Mouse (Mus musculus) limb, embryonic 12.5 days (tissue): ENCODE data around the gene Kcnf1. TPM values are rescaled to one million over a fixed set of nuclear protein-coding genes. Genes with fewer than 3 reads are reported as not detected.
A peak's percentile ranks its signal among the peaks of the same experiment; 100 is the strongest.

Experiments
- ATAC-seq: fragments of 200-750 bp; cut with Nextera tagmentation; 2 replicates; pipeline ENCODE4 v1.8.0; 2017; ENCODE audit warnings: low read depth, moderate TSS enrichment; ENCODE audit not compliant: insufficient number of reproducible peaks, insufficient read depth, low FRiP score, low TSS enrichment
- H3K27ac ChIP-seq: fragments of 300-500 bp; sonication (generic); 2 replicates; pipeline ENCODE4 v1.5.1; 2016; ENCODE audit warnings: mild to moderate bottlenecking, moderate library complexity
- H3K27me3 ChIP-seq: fragments of 300-500 bp; sonication (generic); 2 replicates; pipeline ENCODE4 v1.6.1; 2016; ENCODE audit warnings: mild to moderate bottlenecking, moderate library complexity
- H3K36me3 ChIP-seq: fragments of 300-500 bp; sonication (generic); 2 replicates; pipeline ENCODE4 v1.6.1; 2016; ENCODE audit warnings: mild to moderate bottlenecking, moderate library complexity
- H3K4me1 ChIP-seq: fragments of 300-500 bp; sonication (generic); replicated peaks from 2 replicates; pipeline ENCODE4 v1.6.1; 2016
- H3K4me2 ChIP-seq: fragments of 300-500 bp; sonication (generic); 2 replicates; pipeline ENCODE4 v1.6.1; 2016; ENCODE audit warnings: mild to moderate bottlenecking, moderate library complexity
- H3K4me3 ChIP-seq: fragments of 300-500 bp; sonication (generic); replicated peaks from 2 replicates; pipeline ENCODE4 v1.5.1; 2016; ENCODE audit warnings: mild to moderate bottlenecking
- H3K9ac ChIP-seq: fragments of 300-500 bp; sonication (generic); replicated peaks from 2 replicates; pipeline ENCODE4 v1.6.1; 2016; ENCODE audit warnings: mild to moderate bottlenecking, moderate library complexity
- H3K9me3 ChIP-seq: fragments of 300-500 bp; sonication (generic); 2 replicates; pipeline ENCODE4 v1.6.1; 2016; ENCODE audit warnings: mild to moderate bottlenecking, moderate library complexity
- WGBS: fragments of 180-500 bp; shearing (Covaris S2); methylation state at CpG from one replicate; pipeline ENCODE4 v1.1.7; 2016; 5-methylcytosine and 5-hydroxymethylcytosine counted together
- polyA plus RNA-seq: library from polyadenylated mRNA; unstranded; fragments of >200 nt; fragmentation: Nextera tagmentation; extraction: Ambion mirVana; gene quantifications from 2 replicates; pipeline ENCODE4 v1.2.1, GENCODE M21; 2016

Gene Kcnf1
- polyA plus RNA-seq, 1 experiment from 2014 or later: 0.50 TPM

DNA sequence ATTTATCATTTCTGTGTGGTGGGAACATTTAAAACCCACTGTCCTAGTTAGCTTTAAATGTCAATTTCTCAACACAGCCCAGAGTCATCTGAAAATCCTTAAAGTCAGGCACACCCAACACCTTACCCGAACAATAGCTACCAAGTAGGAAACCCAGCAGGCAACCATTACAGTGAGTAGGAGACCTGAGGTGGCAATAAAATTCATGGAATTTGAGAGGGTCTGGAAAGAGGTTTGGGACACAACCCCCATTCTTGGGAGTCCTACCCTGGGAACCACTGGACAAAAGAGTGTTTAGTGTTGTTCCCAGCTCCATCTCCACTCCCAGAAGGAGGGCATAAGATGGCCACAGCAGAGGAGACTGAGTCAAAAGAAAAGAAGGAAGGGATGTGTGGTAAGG lies 16.6 kb upstream of the Kcnf1 start:
- H3K27me3 ChIP-seq: 0 out of 2 replicates have a peak, but pooled peaks cover 4% of the 10 kb centered on the region
- no peak overlapping the region for H3K4me2 ChIP-seq
- H3K4me1 ChIP-seq: no peaks in the 10 kb centered on the region
- 68% methylated on average over 1 of the region's 1 CpGs for WGBS
- H3K9me3 ChIP-seq: no peaks in the 10 kb centered on the region
- no peak overlapping the region for H3K4me3 ChIP-seq
- no peak overlapping the region for H3K9ac ChIP-seq
- no peak overlapping the region for H3K27ac ChIP-seq
- H3K36me3 ChIP-seq: no peaks in the 10 kb centered on the region
- ATAC-seq: no peak

DNA sequence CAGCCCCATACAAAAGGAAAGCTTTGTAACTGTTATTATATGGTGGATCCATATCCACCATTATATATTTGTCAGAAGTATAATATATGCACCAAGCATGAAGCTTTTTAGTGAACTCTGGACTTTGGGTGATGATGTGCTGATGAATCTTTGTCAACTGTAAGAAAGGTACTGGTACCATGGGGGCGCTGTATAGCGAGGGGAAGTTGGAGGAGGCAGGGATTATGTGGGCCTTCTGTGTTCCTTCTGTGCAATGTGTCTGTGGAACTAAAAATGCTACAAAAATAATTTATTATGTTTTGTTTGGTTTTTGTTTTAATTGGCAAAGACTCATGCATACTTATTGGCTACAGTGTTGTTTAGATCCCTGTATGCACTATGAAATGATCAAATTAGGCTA lies 16.2 kb upstream of the Kcnf1 start:
- H3K4me2 ChIP-seq: no peak overlapping the region
- no peak for ATAC-seq
- H3K27me3 ChIP-seq: 0 out of 2 replicates have a peak, but pooled peaks cover 4% of the 10 kb centered on the region
- H3K36me3 ChIP-seq: no peaks in the 10 kb centered on the region
- no peak overlapping the region for H3K4me3 ChIP-seq
- no peak overlapping the region for H3K9ac ChIP-seq
- H3K4me1 ChIP-seq: no peaks in the 10 kb centered on the region
- WGBS: 92% methylated on average over 2 of the region's 2 CpGs
- no peak overlapping the region for H3K27ac ChIP-seq
- no peaks in the 10 kb centered on the region for H3K9me3 ChIP-seq

DNA sequence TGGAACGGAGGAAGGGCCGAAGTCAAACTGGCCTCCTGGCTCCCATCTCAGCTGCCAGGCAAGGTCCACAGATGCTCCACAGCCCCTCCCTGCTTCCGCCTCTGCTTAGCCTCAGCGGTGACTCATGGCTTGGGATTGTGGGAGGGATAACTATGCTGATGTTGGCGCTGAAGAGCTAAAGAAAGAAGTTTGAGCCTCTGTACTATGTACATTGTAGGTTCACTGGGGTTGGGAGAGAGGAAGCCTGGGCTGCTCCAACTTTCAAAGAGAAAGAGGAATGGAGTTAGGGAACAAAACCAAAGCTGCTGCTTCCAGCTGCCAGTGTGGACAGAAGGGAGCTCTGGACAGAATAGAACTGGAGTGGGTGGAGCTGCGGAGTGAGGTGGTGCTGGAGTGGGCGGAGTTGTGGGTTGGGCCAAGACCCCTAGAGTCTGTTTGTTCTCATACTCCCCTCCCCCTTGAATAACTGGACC lies 7.7 kb upstream of the Kcnf1 start:
- no peak overlapping the region for H3K4me3 ChIP-seq
- H3K36me3 ChIP-seq: no peaks in the 10 kb centered on the region
- 20% methylated on average over 7 of the region's 7 CpGs for WGBS
- H3K27ac ChIP-seq: no peak overlapping the region
- ATAC-seq: peak; percentile 63
- H3K9me3 ChIP-seq: no peaks in the 10 kb centered on the region
- no peak overlapping the region for H3K9ac ChIP-seq
- H3K4me2 ChIP-seq: no peak overlapping the region
- H3K4me1 ChIP-seq: peaks cover 12% of the 10 kb centered on the region; the same call in 1 of the 2 replicates
- H3K27me3 ChIP-seq: peaks cover 4% of the 10 kb centered on the region

DNA sequence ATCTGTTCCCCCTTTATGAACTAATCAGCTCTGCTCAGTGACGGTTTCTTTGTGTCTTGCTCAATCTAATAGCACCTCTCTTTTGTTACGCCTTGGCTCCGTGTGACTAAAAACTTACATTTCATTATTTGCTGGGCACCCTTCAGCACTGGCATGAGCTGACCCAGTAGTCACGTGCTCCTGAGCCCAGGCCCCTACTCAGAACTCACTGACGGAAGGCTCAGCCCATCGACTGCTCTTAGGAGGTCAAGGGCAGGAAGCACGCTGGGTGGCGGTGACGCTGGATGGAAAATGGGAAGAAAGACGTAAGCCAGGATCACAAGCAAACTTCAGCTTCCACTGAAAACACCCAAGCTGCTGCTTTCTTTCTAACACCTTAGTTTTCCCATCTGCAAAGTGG lies 7.1 kb upstream of the Kcnf1 start:
- H3K27me3 ChIP-seq: peaks cover 6% of the 10 kb centered on the region
- H3K9ac ChIP-seq: no peak overlapping the region
- no peak for ATAC-seq
- H3K4me1 ChIP-seq: peaks cover 12% of the 10 kb centered on the region; the same call in 1 of the 2 replicates
- H3K4me2 ChIP-seq: no peak overlapping the region
- H3K27ac ChIP-seq: no peak overlapping the region
- WGBS: 55% methylated on average over 10 of the region's 10 CpGs
- H3K9me3 ChIP-seq: no peaks in the 10 kb centered on the region
- H3K4me3 ChIP-seq: no peak overlapping the region
- no peaks in the 10 kb centered on the region for H3K36me3 ChIP-seq

DNA sequence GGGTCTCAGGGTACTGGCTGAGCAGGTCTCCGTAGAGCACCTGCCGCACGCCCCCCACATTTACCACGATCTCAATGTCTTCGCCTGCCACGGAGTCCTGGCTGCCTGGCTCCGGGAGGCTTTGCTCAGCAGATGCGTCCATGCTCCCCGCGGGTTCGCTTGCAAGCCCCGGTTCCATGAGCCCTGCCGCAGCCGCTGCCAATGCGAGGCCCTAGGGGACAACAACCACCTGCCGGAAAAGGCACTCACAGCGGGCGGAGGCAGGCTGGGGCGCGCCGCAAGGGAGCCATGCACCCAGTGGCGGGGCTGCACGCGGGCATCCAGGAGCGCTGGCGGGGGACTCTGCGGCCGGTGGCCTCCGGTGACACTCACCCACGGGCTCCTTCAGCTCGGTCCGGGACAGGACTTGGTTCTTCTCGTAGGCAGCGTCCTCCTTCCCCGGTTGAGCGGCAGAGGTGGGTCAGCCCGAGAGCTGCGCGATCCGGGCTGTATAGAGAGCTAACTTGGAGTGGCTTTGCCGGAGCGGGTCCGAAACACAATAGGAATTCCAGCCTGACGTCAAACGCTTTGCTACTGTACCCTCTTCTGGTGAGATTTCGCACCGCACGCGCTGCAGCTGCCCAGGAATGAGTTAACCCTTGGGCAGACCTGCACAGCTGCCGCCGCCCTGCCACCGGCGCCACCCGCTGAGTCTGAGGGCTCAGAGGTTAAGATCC lies 489 bp downstream of the Kcnf1 start:
- Histone ChIP-seq H3K9ac (peak overlapping the region; percentile 64), H3K4me3 (peak overlapping the region; percentile 53), H3K27me3 (peaks cover 51% of the 10 kb centered on the region), H3K4me1 (peaks cover 11% of the 10 kb centered on the region), H3K9me3 (no peaks in the 10 kb centered on the region), H3K4me2 (peak overlapping the region; percentile 98), H3K36me3 (no peaks in the 10 kb centered on the region), H3K27ac (no peak overlapping the region)
- WGBS: under 1% methylated on average over 54 of the region's 54 CpGs
- peak; percentile 53 for ATAC-seq

DNA sequence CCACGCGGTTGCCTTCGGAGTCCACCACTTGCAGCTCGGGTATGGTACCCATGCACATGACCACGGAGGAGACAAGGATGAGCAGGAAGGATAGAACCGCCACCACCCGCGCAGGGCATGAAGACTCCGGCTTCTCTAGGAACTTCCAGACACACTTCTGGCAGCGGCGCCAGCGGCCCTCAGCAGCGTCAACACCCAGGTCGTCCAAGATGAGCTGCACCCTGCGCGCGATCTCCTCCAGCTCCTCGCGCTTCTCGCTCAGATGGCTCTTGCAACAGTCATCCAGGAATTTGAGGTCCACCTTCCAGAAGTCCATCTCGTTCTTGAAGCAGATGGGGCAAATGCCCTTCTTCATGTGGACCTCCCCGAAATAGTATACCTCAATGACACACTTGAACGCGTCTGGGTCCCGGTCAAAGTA lies 1.1 kb downstream of the Kcnf1 start:
- Histone ChIP-seq H3K9ac (peak overlapping the region; percentile 64; the same call in 1 of the 2 replicates), H3K4me3 (peak overlapping the region; percentile 53), H3K27me3 (peaks cover 51% of the 10 kb centered on the region), H3K27ac (no peak overlapping the region), H3K9me3 (no peaks in the 10 kb centered on the region), H3K4me2 (peak overlapping the region; percentile 98), H3K4me1 (peaks cover 11% of the 10 kb centered on the region), H3K36me3 (no peaks in the 10 kb centered on the region)
- 15% methylated on average over 25 of the region's 25 CpGs for WGBS
- ATAC-seq: no peak

DNA sequence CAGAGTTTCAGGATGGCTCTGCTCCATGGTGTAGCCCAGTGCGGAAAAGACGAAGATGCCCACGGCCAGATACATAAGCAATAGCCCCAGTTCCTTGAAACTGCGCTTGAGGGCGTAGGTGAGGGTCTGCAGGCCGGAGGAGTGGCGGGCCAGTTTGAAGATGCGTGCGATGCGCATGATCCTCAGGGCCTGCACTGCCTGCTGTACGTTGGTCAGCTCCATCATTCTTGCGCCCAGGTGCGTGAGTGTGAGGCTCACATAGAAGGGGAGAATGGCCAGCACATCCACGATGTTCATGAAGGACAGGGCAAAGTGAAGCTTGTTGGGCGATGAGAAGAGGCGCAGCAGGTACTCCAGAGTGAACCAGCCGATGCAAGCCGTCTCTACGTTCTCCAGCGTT lies 1.6 kb downstream of the Kcnf1 start:
- no peaks in the 10 kb centered on the region for H3K9me3 ChIP-seq
- peaks cover 51% of the 10 kb centered on the region for H3K27me3 ChIP-seq
- WGBS: 74% methylated on average over 20 of the region's 20 CpGs
- H3K4me1 ChIP-seq: peaks cover 11% of the 10 kb centered on the region
- peak overlapping the region; percentile 98 for H3K4me2 ChIP-seq
- H3K4me3 ChIP-seq: peak overlapping the region; percentile 53
- H3K36me3 ChIP-seq: no peaks in the 10 kb centered on the region
- no peak for ATAC-seq
- no peak overlapping the region for H3K27ac ChIP-seq
- H3K9ac ChIP-seq: no peak overlapping the region

DNA sequence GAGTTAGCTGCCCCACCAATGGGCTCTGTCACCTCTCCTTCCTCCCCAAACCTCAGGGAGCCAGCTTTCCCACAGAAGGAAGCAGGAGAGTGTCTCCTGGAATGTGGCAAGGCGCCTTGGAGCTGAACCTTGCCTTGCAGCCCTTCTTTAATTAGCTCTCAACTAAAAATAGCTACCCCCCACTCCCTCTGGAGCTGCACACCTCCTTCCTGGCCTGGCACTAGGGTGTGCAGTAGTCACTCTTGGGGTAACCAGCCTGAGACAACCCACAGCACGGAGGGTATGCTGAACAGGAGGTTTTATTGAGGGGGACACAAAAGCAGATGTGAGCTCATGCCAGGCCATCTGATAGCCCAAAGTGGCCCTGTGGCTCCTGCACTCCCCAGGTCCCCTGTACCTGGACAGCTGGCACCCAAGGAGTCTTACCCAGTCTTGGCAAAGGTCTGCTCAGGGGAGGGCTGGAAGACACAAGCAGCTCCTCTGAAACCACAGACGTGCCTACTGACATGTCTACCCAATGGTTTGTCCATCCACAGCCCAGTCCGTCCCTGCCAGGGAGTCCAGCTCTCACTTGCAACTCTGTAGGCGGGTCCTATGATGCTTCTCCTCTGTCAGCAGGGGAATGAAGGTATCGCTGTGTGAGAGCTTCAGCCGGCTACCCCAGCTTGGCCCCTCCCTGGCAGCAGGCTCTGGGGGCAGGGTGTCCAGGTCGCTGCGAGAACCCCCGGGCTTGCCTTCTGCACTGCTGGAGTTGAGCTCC lies 2.4 kb downstream of the Kcnf1 start:
- 71% methylated on average over 10 of the region's 10 CpGs for WGBS

DNA sequence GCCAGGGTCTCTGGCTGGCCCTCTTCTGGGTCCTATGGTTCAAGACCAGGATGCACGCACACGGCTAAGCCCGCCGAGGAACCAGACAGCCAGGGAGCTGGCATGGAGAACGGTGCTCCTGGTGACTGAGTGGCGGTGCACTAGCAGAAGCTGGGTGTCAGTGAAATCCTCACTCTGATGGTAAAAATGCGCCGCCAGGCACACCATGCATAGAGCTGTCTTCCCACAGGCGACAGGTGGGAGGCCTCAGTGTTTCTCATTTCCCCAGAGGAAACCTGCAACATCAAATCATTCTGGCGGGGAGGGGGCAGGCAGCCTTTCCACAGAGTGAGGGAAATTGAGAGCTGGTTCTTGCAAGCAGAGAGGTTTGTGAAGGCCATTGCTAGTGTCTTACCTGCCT lies 6.3 kb downstream of the Kcnf1 start:
- Histone ChIP-seq H3K4me1 (peaks cover 1% of the 10 kb centered on the region; the same call in 1 of the 2 replicates), H3K27me3 (peaks cover 28% of the 10 kb centered on the region), H3K9me3 (no peaks in the 10 kb centered on the region), H3K36me3 (no peaks in the 10 kb centered on the region), H3K9ac (no peak overlapping the region), H3K4me3 (no peak overlapping the region), H3K27ac (no peak overlapping the region), H3K4me2 (no peak overlapping the region)
- 82% methylated on average over 10 of the region's 10 CpGs for WGBS
- no peak for ATAC-seq

More for the DNA sequence above, 2.4 kb downstream of the Kcnf1 start:
- Histone ChIP-seq H3K27ac (no peak overlapping the region), H3K9ac (no peak overlapping the region), H3K4me1 (peaks cover 11% of the 10 kb centered on the region), H3K27me3 (peaks cover 51% of the 10 kb centered on the region), H3K36me3 (no peaks in the 10 kb centered on the region), H3K4me3 (no peak overlapping the region), H3K4me2 (no peak overlapping the region), H3K9me3 (no peaks in the 10 kb centered on the region)
- no peak for ATAC-seq

DNA sequence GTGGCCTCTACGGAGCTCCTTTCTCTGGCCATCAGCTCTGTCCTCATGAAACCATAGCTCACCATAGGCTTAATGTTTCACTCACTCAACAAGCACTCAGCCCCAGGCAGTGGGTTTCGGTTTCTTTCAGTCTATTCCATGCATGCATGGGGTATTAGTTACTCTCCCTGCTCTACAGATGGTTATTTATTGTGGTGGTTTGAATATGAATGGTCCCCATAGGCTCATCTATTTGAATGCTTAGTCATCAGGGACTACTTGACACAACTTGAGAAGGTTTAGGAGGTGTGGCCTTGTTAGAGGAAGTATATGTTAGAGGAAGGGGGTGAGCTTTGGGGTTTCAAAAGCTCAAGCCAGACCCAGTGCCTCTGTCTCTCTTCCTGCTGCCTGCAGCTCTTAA lies 10.6 kb downstream of the Kcnf1 start:
- Histone ChIP-seq H3K9ac (no peak overlapping the region), H3K4me3 (no peak overlapping the region), H3K4me1 (no peaks in the 10 kb centered on the region), H3K4me2 (no peak overlapping the region), H3K9me3 (no peaks in the 10 kb centered on the region), H3K27me3 (no peaks in the 10 kb centered on the region), H3K27ac (no peak overlapping the region), H3K36me3 (no peaks in the 10 kb centered on the region)
- no peak for ATAC-seq
- WGBS: 84% methylated on average over 2 of the region's 2 CpGs

DNA sequence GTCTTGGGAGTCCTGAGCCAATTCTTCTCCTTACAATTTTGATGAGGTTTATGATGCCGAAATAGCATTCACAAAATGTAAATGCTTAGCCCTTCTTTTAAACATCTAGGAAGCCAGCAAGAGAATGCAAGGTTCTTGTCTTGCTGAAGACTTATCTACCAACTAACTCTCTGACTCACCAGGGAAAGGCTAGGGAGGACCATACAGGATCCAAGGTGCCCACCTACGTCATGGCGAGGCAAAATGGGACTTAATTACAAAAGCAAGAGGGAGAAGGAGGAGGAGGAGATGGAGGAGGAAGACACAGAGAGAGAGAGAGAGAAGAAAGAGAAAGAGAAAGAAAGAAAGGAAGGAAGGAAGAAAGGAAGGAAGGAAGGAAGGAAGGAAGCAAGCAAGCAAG lies 12.7 kb downstream of the Kcnf1 start:
- Histone ChIP-seq H3K4me3 (no peak overlapping the region), H3K4me2 (no peak overlapping the region), H3K27me3 (no peaks in the 10 kb centered on the region), H3K4me1 (no peaks in the 10 kb centered on the region), H3K9me3 (no peaks in the 10 kb centered on the region), H3K9ac (no peak overlapping the region), H3K36me3 (no peaks in the 10 kb centered on the region), H3K27ac (no peak overlapping the region)
- ATAC-seq: no peak
- WGBS: 89% methylated on average over 3 of the region's 3 CpGs
